Mouse (Mus musculus): ENCODE data around the gene Ocm. TPM values are rescaled to one million over a fixed set of nuclear protein-coding genes. Genes with fewer than 3 reads are reported as not detected.

Gene Ocm
- total and polyA plus RNA-seq, 3 experiments: not detected

DNA sequence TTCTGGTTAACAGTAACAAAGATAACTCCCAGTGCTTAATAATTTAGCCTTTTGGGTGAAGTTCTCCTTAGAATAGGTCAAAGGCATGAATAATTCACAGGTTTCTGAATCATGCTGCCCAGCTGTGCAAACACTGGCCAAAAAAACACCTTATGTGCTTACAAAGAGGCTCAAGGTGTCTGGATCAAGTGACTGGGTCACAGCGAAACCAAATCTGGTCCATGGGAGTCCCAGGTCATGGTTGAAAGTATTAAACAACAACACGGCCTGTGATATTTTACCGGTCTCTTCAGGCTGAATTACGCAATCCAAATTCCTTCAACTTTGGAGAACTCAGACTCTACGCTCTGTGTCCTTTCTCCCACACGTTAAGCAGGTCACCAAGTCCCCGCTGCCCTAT lies 6.0 kb upstream of the Ocm start:
- in situ Hi-C loops (cut with MboI; ENCODE audit: low pct_ligation_motif_present, low pct_unique_long_range_greater_than_20kb, low sequenced_read_pairs) (loop anchor here (25.0 kb wide), 1 partner anchor 705 kb away; no protein-coding TSS in a partner anchor), dilution Hi-C loops (cut with MboI; ENCODE audit: extremely low pct_ligation_motif_present, extremely low pct_unique_long_range_greater_than_20kb, low sequenced_read_pairs) (no loop called here)
- no peak overlapping the region for H3K27ac ChIP-seq (ENCODE audit: insufficient read depth, low read depth)
- H3K79me2 ChIP-seq (replicated peaks; ENCODE audit: control insufficient read depth, extremely low read depth, insufficient read depth, poor library complexity, severe bottlenecking): no peaks in the 10 kb centered on the region
- H3K27me3 ChIP-seq (replicated peaks): no peaks in the 10 kb centered on the region
- TF ChIP-seq SMC3 (IDR thresholded peaks at IDR 0.05; ENCODE audit: low read depth, low read length): no peak
- no peak for TF ChIP-seq EP300 (IDR thresholded peaks at IDR 0.05; ENCODE audit: low read length)
- no peak for TF ChIP-seq MYC (IDR thresholded peaks at IDR 0.05; ENCODE audit: low read depth, low read length)
- no peaks in the 10 kb centered on the region for H3K36me3 ChIP-seq (replicated peaks in 1 of 2; ENCODE audit: control insufficient read depth in 1 of 2, insufficient read depth in 1 of 2, low read length in 1 of 2)
- H3K4me1 ChIP-seq (ENCODE audit: control insufficient read depth in 1 of 2, insufficient read depth in 2 of 2): no peaks in the 10 kb centered on the region
- no peak overlapping the region for H3K9ac ChIP-seq (ENCODE audit: insufficient read depth, low read depth)
- no peak overlapping the region for H3K4me2 ChIP-seq (ENCODE audit: insufficient read depth, low read depth, poor library complexity, severe bottlenecking)
- no peak for DNase-seq (ENCODE audit: extremely low read depth)
- no peak overlapping the region for H3K4me3 ChIP-seq (replicated peaks in 1 of 3; ENCODE audit: low read depth in 2 of 3, low read length in 2 of 3, poor library complexity in 1 of 3)
- no peaks in the 10 kb centered on the region for H3K9me3 ChIP-seq (replicated peaks; ENCODE audit: low read length)

DNA sequence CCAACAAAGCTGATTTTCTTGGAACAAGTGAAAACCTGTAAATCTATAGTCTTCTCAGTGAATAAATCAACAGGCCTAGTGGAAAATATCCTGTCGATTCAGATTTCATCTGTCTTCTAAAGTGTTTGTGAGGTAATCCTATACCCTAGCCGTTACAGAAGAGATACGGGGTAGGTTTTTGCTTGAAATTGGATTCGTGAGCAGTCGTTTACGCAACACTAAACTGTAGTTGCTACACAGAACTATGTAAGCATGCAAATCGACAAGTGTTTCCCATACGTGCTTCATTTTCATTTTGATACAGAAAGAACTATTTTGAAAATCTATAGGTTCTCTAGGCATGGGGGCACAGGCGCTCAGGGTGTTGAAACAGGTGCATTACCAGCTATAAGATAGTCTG lies 10.6 kb downstream of the Ocm start:
- peaks cover 17% of the 10 kb centered on the region for H3K79me2 ChIP-seq (replicated peaks; ENCODE audit: control insufficient read depth, extremely low read depth, insufficient read depth, poor library complexity, severe bottlenecking)
- H3K9me3 ChIP-seq (replicated peaks; ENCODE audit: low read length): no peaks in the 10 kb centered on the region
- no peak overlapping the region for H3K27ac ChIP-seq (ENCODE audit: insufficient read depth, low read depth)
- no peak overlapping the region for H3K4me2 ChIP-seq (ENCODE audit: insufficient read depth, low read depth, poor library complexity, severe bottlenecking)
- TF ChIP-seq ELF1 (IDR thresholded peaks at IDR 0.05; ENCODE audit: low read depth, low read length): no peak
- no peak for TF ChIP-seq ZKSCAN1 (IDR thresholded peaks at IDR 0.05; ENCODE audit: borderline replicate concordance, low read depth, low read length)
- TF ChIP-seq ETS1 (conservative IDR thresholded peaks at IDR 0.05; ENCODE audit: low read depth, low read length): no peak
- no peak for TF ChIP-seq GABPA (IDR thresholded peaks at IDR 0.05; ENCODE audit: insufficient replicate concordance, low read depth, low read length)
- TF ChIP-seq BHLHE40 (IDR thresholded peaks at IDR 0.05; ENCODE audit: low read depth, low read length): no peak
- TF ChIP-seq SIN3A (IDR thresholded peaks at IDR 0.05; ENCODE audit: low read length): no peak
- no peak for TF ChIP-seq NELFE (IDR thresholded peaks at IDR 0.05; ENCODE audit: low read depth, low read length)
- no peak for TF ChIP-seq MYC (IDR thresholded peaks at IDR 0.05; ENCODE audit: low read depth, low read length)
- TF ChIP-seq SMC3 (IDR thresholded peaks at IDR 0.05; ENCODE audit: low read depth, low read length): no peak
- no peak for TF ChIP-seq KAT2A (IDR thresholded peaks at IDR 0.05; ENCODE audit: insufficient replicate concordance, low read length)
- TF ChIP-seq IRF4 (IDR thresholded peaks at IDR 0.05; ENCODE audit: low read depth, low read length): no peak
- TF ChIP-seq USF2 (conservative IDR thresholded peaks at IDR 0.05; ENCODE audit: low read depth, low read length): no peak
- no peak for TF ChIP-seq TBP (conservative IDR thresholded peaks at IDR 0.05; ENCODE audit: low read depth, low read length)
- TF ChIP-seq CTCF (conservative IDR thresholded peaks at IDR 0.05 in 1 of 2, IDR thresholded peaks at IDR 0.05 in 1 of 2; ENCODE audit: low read depth in 2 of 2, low read length in 2 of 2): no peak
- TF ChIP-seq MXI1 (IDR thresholded peaks at IDR 0.05; ENCODE audit: low read depth, low read length): no peak
- no peak for TF ChIP-seq RCOR1 (conservative IDR thresholded peaks at IDR 0.05; ENCODE audit: low read depth, low read length)
- TF ChIP-seq EP300 (IDR thresholded peaks at IDR 0.05; ENCODE audit: low read length): no peak
- TF ChIP-seq RAD21 (IDR thresholded peaks at IDR 0.05; ENCODE audit: low read depth, low read length): no peak
- no peak for TF ChIP-seq ZMIZ1 (IDR thresholded peaks at IDR 0.05; ENCODE audit: low read depth, low read length)
- no peak for TF ChIP-seq NRF1 (IDR thresholded peaks at IDR 0.05; ENCODE audit: low read depth, low read length)
- no peak for DNase-seq (ENCODE audit: extremely low read depth)
- in situ Hi-C loops (cut with MboI; ENCODE audit: low pct_ligation_motif_present, low pct_unique_long_range_greater_than_20kb, low sequenced_read_pairs): no loop called here
- H3K9ac ChIP-seq (ENCODE audit: insufficient read depth, low read depth): no peak overlapping the region
- no peak overlapping the region for H3K4me3 ChIP-seq (replicated peaks in 1 of 3; ENCODE audit: low read depth in 2 of 3, low read length in 2 of 3, poor library complexity in 1 of 3)
- dilution Hi-C loops (cut with MboI; ENCODE audit: extremely low pct_ligation_motif_present, extremely low pct_unique_long_range_greater_than_20kb, low sequenced_read_pairs): no loop called here
- peaks cover 4% of the 10 kb centered on the region for H3K27me3 ChIP-seq (replicated peaks)
- H3K4me1 ChIP-seq (ENCODE audit: control insufficient read depth in 1 of 2, insufficient read depth in 2 of 2): peaks cover 4 to 9% of the 10 kb centered on the region in 2 experiments
- H3K36me3 ChIP-seq (replicated peaks in 1 of 2; ENCODE audit: control insufficient read depth in 1 of 2, insufficient read depth in 1 of 2, low read length in 1 of 2): peaks cover 7 to 21% of the 10 kb centered on the region in 2 experiments

Measured in CH12.LX (cell line).